Mouse (Mus musculus) CD8-positive naive resting alpha-beta T cell, adult 2 months (primary cell): ENCODE measurements around the gene AB124611.
"Not testable (repeated sequence)": the region's sequence is repeated elsewhere in the genome, so short reads cannot be mapped to it uniquely, and the experiment has no call there.

Source experiments
- DNase-seq, 2 experiments: peaks; one replicate each; pipeline ENCODE4 v3.0.0; 2022; ENCODE audit warnings: low read depth in 2 of 2, low spot score in 2 of 2

Gene AB124611

DNA sequence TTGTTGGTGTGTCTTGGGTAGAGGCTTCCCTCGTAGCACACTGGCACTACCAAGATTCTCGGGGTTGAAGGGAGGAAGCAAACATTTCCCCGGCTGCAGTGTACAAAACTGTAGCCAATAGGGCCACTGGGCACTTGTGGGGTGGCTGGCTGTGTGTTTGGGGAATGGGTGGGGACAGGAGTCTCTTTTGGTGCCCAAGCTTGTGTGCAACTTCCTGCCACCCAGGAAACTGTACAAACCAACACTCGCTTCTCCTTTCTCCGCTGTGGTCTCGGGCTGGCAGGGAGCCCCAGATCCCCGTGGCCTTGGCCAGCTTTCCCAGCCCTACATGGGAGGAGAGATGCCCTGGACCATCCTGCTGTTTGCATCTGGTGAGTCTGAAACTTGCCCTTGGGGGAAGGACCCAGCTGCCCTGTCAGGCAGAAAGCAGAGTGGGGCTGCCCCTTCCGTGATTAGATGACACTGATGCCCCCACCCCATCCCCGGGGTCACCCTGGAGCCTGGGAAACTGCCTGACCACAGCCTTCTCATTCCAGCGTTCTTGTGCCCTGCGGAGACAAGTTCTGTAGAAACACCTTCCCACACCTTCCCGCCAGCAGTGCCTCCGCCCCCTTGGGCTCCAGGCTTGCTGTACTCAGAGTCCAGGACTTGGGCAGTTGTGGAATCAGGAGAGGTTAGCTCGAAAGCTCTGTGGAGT lies at the start of gene AB124611:
AB124611 (plus strand) TSS at position 240 of the 697 bp plus-strand sequence.
- DNase-seq, result peak; percentile 37 to 40

DNA sequence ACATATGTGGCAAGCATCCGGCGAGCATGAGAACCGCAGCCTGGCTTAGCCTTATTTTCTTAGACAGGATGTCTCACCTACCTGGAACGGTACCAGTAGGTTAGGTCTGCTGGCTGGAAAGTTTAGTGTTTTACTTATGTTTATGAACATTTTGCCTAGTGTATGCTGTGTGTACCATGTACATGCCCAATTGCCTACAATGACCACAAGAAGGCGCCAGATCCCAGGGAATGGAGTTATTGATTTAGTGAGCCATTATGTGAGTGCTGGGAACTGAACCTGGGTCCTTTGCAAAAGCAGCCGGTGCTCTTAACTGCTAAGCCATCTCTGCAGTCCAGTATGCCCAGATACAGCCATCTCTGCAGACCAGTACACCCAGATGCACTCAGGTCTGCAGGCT lies 48.3 kb upstream of the AB124611 start:
- DNase-seq, result no peak

- DNase-seq, result no peak
Measured at GRCm38 (mm10) chr9:21484065-21484464, 41.9 kb upstream of the AB124611 start.

- not testable (repeated sequence) for DNase-seq
Measured at GRCm38 (mm10) chr9:21488246-21488645, 37.7 kb upstream of the AB124611 start.

DNA sequence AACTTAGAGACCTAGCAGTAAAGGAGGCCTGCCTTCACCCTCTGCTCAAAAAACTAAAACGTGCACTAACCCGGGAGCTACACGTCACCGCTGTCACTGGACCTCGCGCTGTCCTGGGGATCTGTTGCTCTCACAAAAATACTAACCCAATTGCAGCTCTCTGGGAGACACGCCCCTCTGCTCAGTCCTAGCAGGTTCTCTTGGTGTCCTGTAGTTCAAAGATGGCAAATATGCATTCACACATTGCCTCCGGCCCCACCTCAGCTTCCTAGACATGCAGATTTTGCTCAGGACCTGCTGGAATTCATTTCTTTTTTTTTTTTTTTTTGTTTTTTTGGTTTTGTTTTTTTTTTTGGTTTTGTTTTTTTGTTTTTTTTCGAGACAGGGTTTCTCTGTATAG lies 35.3 kb upstream of the AB124611 start:
- DNase-seq, result no peak

DNA sequence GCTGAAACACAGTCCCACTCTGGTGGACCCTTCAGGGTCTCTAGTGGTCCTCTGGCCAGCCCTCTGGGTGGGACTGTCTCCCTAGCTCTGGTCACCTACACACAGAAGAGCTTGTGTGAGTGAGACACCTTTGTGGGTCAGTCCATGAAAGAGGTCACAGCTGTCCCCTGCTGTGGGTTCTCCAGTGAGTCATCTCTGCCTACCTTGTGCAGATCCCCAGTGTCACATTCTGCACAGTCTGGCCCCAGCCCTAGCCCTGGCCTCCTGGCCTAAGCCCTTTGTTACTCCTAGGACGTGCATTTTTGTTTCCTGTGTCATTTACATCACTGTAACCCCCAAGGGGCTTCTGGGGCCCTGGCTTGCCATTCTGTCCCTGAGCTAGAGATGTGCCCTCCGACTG lies 32.1 kb upstream of the AB124611 start:
- no peak for DNase-seq

- no peak for DNase-seq
Measured at GRCm38 (mm10) chr9:21494726-21495125, 31.2 kb upstream of the AB124611 start.

DNA sequence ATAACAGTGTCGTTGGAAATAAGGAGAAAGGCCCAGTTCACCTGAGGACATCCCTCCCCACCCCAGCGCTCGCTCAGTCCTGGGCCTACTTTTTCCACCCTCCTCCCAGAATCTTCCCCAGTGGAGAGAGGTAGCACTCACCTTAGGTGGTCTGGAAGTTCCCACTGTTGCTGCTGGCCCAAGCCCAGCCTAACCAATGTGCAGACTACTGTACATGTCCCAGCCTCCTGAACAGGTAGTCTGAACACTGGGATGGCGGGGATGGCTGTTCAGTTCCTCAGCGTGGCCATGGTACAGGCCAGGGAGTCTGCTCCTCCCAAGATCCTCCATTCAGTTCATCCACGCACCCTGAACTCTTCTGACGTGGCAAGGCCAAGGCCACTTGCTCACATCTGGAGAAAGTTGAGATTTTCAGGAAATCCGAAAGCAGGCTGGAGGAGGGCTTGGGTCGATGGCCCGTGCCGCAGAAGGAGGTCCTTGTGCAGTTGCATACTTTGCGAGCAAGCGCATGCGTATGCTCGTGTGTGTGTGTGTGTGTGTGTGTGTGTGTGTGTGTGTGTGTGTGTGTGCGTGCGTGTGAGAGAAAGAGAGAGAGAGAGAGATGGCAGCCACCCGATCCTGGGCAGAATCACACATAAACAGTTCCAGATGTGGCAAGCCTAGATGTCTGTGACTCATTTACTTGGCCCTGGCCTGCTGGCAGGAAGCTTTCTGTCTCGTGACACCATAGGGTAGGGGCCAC lies 29.5 kb upstream of the AB124611 start:
- no peak for DNase-seq

DNA sequence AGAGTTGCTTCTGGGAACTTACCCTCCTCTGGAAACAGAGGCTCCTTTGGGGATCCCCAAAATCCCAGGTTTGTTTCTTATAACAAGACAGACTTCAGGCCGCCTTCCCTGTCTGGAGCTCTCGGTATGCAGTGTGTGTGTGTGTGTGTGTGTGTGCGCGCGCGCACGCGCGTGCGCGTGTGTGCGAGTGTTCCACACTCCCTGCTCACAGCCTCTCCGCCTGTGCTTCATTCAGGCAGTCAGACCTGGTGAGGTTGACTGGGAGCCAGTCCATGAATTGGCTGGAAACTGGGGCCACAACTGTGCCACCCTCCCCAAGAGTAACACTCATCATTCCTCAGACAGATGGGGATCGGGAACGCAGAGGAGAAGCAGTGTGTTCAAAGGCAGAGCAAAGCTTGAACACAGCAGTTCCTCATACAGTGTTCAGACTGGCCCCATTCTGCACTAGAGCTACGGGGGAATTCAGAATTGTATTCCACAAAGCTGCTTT lies 28.9 kb upstream of the AB124611 start:
- no peak for DNase-seq

GRCm38 (mm10) chr9:21497664-21498063 lies 28.3 kb upstream of the AB124611 start:
- no peak for DNase-seq

- no peak for DNase-seq
Measured at GRCm38 (mm10) chr9:21498284-21498902, 27.6 kb upstream of the AB124611 start.

- no peak for DNase-seq
Measured at GRCm38 (mm10) chr9:21503352-21503751, 22.6 kb upstream of the AB124611 start.

- DNase-seq, result no peak
Measured at GRCm38 (mm10) chr9:21505767-21506166, 20.2 kb upstream of the AB124611 start.

DNA sequence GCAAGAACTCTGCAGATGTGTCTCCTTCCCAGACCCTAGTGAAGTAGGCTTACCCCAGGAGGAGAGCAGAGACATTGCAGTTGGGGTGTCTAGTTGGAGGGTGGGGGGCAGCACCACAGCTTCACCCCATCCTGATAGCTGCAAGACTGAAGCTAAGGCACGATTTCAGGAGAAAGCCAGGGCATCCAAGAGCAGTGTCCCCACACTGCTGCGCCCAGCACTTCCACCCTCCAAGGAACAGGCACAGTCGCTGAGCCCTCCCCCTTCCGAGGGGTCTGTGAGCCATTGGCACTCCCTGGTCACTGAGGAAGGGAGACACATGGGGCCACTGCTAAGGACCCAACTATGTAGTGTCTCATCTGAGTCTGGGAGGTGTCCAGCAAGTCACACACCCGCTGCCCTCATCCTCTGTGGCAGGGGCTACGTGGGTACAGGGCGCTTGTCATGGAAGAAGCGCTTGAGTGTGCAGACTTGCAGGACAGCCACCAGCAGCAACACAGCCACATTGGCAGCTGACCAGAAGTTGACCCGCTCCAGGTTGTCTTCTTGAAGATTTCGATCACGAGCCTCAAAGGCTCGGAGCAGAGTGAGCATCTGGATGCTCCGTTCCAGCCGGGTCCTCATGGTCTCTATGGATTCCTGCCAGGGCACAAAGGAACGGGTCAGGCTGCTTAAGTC lies 18.1 kb upstream of the AB124611 start:
- no peak for DNase-seq

DNA sequence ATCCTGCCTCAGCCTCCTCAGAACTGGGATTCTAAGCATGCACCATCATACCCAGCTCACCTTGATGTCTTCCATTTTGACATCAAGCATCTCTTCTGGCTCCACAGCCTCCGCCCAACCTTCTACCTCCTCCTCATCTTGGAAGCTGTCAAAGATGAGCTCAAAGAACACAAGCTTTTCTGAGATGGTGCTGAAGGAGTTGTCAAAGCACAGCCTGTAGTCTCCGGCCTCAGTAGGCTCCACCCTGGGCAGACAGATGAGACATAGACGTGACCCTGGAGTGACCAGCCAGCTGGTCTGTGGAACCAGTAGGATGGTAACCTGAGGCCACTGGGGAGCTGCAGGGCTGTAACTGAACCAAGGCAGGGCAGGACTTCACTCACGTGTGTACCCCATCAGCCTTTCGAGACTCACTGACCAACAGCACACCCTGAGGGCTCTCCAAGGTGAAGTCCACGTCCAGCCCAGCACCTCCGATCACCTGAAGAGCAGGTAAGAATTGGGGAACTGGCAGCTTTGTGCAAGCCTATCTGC lies 17.0 kb upstream of the AB124611 start:
- DNase-seq, result no peak

GRCm38 (mm10) chr9:21509772-21510688 lies 15.9 kb upstream of the AB124611 start, which contains the start of gene Tmed1:
Gene Tmed1 (minus strand): TSS chr9:21510252.
- peak; percentile 76 to 84 for DNase-seq

DNA sequence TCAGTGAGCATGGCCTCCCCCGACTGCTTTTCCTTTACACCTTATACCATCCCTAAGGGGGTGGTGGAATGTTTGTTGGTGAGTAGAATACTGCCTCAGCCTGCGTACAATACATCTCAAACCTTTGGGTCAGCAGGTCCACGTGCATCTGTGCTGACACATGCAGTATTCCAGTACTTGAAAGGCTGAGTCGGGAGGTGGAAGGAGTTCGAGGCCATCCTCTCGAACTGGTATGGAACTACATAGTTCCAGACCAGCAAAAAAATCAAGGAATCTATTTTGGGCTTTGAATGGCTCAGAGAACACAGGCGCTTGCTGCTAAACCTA lies 15.3 kb upstream of the AB124611 start:
- DNase-seq, result no peak

DNA sequence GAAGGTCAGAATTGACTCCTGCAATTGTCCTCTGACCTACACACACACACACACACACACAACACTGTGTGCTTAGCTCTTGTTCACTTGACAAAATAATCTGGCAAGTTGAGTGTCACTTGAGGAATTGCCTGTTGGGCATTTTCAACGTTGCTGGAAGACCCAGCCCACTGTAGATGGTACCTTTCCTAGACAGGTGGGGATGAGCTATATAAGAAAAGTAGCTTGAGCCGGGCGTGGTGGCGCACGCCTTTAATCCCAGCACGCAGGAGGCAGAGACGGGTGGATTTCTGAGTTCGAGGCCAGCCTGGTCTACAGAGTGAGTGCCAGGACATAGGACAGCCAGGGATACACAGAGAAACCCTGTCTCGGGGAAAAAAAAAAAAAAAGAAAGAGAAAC lies 14.9 kb upstream of the AB124611 start:
- no peak for DNase-seq

GRCm38 (mm10) chr9:21513466-21513865 lies 12.5 kb upstream of the AB124611 start:
- no peak for DNase-seq

DNA sequence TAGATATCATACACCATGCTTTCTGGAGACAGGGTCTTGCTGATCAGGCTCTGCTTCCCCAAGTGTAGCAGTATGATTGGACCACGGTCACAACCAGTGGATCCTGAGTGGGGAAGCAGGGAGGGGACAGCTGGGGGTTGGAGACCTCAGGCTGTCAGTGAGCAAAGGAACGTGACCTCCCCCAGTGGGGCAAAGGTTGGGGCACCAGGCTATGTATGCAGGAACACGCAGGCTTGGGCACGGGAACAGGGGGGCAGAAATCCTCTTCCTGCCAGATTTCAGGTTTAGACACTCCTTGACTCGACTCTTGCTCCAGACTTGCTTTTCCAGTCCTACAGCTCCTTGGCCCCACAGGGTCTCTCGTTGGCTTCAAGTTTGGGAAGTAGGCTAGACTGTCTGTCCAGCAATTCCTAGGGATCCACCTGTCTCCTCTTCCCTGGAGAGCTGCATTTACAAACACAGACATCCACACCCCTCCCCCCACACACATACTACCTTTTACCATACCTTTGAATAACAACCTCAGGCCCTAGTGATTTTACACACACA lies 8.0 kb upstream of the AB124611 start:
- DNase-seq, result no peak
